Mouse (Mus musculus) hindbrain, postnatal 0 days (tissue): ENCODE results near the gene Ifngr1. TPM values are rescaled to one million over a fixed set of nuclear protein-coding genes. Genes with fewer than 3 reads are reported as not detected.
A peak's percentile ranks its signal among the peaks of the same experiment; 100 is the strongest.

ENCODE experiments used
- ATAC-seq: fragments of 200-750 bp; cut with Nextera tagmentation; 2 replicates; pipeline ENCODE4 v1.8.0; 2017; ENCODE audit warnings: mild to moderate bottlenecking, moderate TSS enrichment, moderate library complexity
- DNase-seq: peaks from one replicate; pipeline ENCODE4 v3.0.0-alpha.2; 2015; ENCODE audit warnings: low spot score
- H3K27ac ChIP-seq: fragments of 300-500 bp; sonication (generic); 2 replicates; pipeline ENCODE4 v1.5.1; 2014; ENCODE audit warnings: mild to moderate bottlenecking
- H3K27me3 ChIP-seq: fragments of 300-500 bp; sonication (generic); 2 replicates; pipeline ENCODE4 v1.6.1; 2014; ENCODE audit warnings: low read length, mixed read lengths; ENCODE audit not compliant: insufficient read depth
- H3K36me3 ChIP-seq: fragments of 300-500 bp; sonication (generic); 2 replicates; pipeline ENCODE4 v1.6.1; 2014; ENCODE audit warnings: low read length, mixed read lengths; ENCODE audit not compliant: insufficient read depth
- H3K4me1 ChIP-seq: fragments of 300-500 bp; sonication (generic); 2 replicates; pipeline ENCODE4 v1.6.1; 2014; ENCODE audit warnings: antibody characterized with exemption, low read length, mixed read lengths; ENCODE audit not compliant: insufficient read depth
- H3K4me2 ChIP-seq: fragments of 300-500 bp; sonication (generic); 2 replicates; pipeline ENCODE4 v1.6.1; 2014; ENCODE audit warnings: low read depth, mild to moderate bottlenecking, low read length, moderate library complexity, mixed read lengths
- H3K4me3 ChIP-seq: fragments of 300-500 bp; sonication (generic); 2 replicates; pipeline ENCODE4 v1.5.1; 2014; ENCODE audit warnings: low read length
- H3K9ac ChIP-seq: fragments of 300-500 bp; sonication (generic); replicated peaks from 2 replicates; pipeline ENCODE4 v1.6.1; 2014; ENCODE audit warnings: mild to moderate bottlenecking, low read length, moderate library complexity, mixed read lengths
- H3K9me3 ChIP-seq: fragments of 300-500 bp; sonication (generic); 2 replicates; pipeline ENCODE4 v1.6.1; 2016; ENCODE audit warnings: low read length, mixed read lengths
- CTCF ChIP-seq: IDR thresholded peaks from 2 replicates; pipeline ENCODE4 v1.5.1; 2016; ENCODE audit warnings: antibody characterized with exemption, control low read depth, low read depth
- WGBS: fragments of 180-500 bp; shearing (Covaris S2); extraction: QIAGEN DNeasy Blood & Tissue Kit; methylation state at CpG from one replicate; pipeline ENCODE4 v1.1.7; 2014; 5-methylcytosine and 5-hydroxymethylcytosine counted together
- polyA plus RNA-seq: library from polyadenylated mRNA; unstranded; fragments of >200 nt; fragmentation: Nextera tagmentation; extraction: Ambion mirVana; gene quantifications from 2 replicates; pipeline ENCODE4 v1.2.1, GENCODE M21; 2015
- total RNA-seq: library from RNA; depleted of rRNA; stranded (reverse); fragments of >200 nt; gene quantifications from 2 replicates; pipeline ENCODE4 v1.2.3, GENCODE M21; 2014

The Ifngr1 gene
- total and polyA plus RNA-seq, 2 experiments from 2014 or later, result 18.1 to 28.3 TPM

DNA sequence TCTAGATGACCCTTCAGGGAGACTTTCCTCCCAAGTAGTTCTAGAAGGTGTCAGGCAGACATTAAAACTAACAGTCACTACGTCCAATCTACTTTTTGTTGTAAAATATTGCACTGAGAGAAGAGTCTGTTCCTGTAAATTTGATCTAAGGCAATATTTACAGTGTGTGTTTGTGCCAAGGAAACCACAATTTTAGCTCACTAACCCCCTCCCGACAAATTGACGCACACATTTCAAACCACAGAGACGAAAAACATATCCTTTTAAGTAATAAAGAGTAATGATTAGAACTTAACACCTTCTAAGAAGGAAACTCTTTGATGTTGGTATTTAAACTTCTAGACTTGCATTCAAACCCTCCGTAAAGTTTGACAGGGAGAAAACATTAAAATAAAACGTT is 13.7 kb upstream of the Ifngr1 start:
- no peaks in the 10 kb centered on the region for H3K4me1 ChIP-seq
- H3K27ac ChIP-seq, result no peak overlapping the region
- H3K27me3 ChIP-seq, result no peaks in the 10 kb centered on the region
- no peak overlapping the region for H3K4me2 ChIP-seq
- H3K4me3 ChIP-seq, result no peak overlapping the region
- no peak for ATAC-seq
- no peak overlapping the region for H3K9ac ChIP-seq
- WGBS, result 85% methylated on average over 6 of the region's 6 CpGs
- H3K9me3 ChIP-seq, result no peaks in the 10 kb centered on the region
- no peak for TF ChIP-seq CTCF
- no peaks in the 10 kb centered on the region for H3K36me3 ChIP-seq
- DNase-seq, result no peak

DNA sequence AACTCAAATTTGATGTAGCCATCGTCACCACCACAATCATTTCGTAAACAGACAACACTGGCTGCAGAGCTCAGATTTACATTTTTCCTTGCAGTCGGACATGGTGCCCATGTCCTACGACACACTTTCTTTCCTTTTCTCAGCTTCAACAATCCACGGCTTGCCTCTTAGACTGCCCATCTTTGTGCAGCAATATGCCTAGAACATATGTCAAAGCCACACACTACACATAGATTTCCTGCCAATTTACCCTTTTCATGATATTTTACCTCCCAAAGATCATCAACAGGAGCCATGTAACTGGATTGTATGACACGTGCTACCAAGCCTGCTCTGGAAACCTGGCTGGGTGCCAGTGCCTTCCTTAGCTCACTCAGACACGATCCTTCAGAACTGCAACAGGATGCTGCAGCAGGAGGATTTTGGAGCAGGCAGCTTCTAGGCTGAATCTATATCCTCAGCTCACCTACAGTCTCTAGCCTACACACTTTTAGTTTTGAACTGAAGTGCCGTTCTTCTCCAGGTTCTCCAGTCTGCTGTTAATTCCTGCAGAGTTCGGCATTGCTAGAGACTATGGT is 13.3 kb upstream of the Ifngr1 start:
- H3K9ac ChIP-seq, result no peak overlapping the region; the same call in 1 of the 2 replicates
- ATAC-seq (peak; percentile 38; the same call in 1 of the 2 replicates), DNase-seq (peak; percentile 59)
- H3K9me3 ChIP-seq, result no peaks in the 10 kb centered on the region
- H3K27ac ChIP-seq, result no peak overlapping the region
- no peak overlapping the region for H3K4me2 ChIP-seq
- H3K4me1 ChIP-seq, result no peaks in the 10 kb centered on the region
- H3K36me3 ChIP-seq, result no peaks in the 10 kb centered on the region
- H3K27me3 ChIP-seq, result no peaks in the 10 kb centered on the region
- no peak for TF ChIP-seq CTCF
- 62% methylated on average over 9 of the region's 9 CpGs for WGBS
- no peak overlapping the region for H3K4me3 ChIP-seq

DNA sequence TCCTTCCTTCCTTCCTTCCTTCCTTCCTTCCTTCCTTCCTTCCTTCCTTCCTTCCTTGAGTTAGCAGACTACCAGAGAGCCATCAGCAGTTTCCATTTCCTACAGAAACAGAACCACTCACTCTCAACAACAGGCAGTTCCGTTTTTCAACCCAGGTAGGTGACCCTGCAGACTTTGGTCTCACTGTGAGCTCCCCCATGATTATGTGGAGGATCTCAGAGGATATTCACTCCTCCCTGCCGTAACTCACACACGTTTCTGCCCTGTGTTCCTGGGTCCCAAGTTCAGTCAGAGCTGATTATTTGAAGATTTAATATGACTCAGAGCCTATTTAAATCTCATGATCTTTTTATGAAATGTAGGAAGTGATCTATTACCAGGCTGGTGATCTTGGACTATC is 11.1 kb upstream of the Ifngr1 start:
- no peaks in the 10 kb centered on the region for H3K4me1 ChIP-seq
- no peak for TF ChIP-seq CTCF
- ATAC-seq, result no peak
- WGBS, result 69% methylated on average over 3 of the region's 3 CpGs
- H3K4me3 ChIP-seq, result no peak overlapping the region
- no peaks in the 10 kb centered on the region for H3K36me3 ChIP-seq
- H3K4me2 ChIP-seq, result no peak overlapping the region
- H3K27ac ChIP-seq, result no peak overlapping the region
- no peaks in the 10 kb centered on the region for H3K9me3 ChIP-seq
- DNase-seq, result no peak
- no peaks in the 10 kb centered on the region for H3K27me3 ChIP-seq
- H3K9ac ChIP-seq, result no peak overlapping the region

- Histone ChIP-seq H3K4me3 (no peak overlapping the region), H3K4me2 (no peak overlapping the region), H3K9me3 (no peaks in the 10 kb centered on the region), H3K4me1 (no peaks in the 10 kb centered on the region), H3K36me3 (no peaks in the 10 kb centered on the region), H3K27ac (no peak overlapping the region), H3K27me3 (no peaks in the 10 kb centered on the region), H3K9ac (no peak overlapping the region)
- 80% methylated on average over 9 of the region's 9 CpGs for WGBS
- no peak for TF ChIP-seq CTCF
- ATAC-seq (no peak), DNase-seq (no peak)
These were observed 9.7 kb upstream of the Ifngr1 start for GRCm38 (mm10) chr10:19581844-19582582.

DNA sequence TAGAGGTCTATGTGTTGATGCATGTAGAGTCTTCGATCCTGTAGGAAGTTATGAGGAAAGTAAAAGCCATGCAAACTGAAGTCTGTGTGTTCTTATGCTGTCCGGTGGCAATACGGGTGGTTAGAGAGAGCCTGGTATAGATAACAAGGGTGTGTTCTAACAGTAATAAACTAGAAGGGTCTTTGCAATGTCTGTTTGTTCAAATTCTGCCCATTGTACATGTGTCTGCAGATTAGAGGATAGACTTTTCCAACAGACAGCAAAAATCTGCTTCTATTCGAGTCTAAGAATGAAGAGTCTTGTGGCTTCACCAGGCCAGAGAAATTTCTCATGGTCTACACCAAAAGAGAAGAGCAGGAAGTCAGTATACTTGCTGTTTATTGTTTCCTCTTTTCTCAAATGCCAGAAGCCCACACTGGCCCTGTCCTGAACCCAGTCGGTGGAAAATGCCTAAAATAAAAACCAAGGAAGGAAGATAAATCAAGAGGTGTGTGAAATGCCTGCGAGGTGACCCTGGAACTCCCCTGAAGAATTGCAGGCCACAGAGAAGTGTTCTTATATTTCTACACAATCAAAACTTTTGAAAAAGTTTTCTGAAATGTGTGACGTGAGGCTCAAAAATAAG is 8.8 kb upstream of the Ifngr1 start:
- H3K4me3 ChIP-seq, result no peak overlapping the region
- H3K4me2 ChIP-seq, result no peak overlapping the region
- DNase-seq, result no peak
- H3K9me3 ChIP-seq, result no peaks in the 10 kb centered on the region
- H3K9ac ChIP-seq, result no peak overlapping the region
- no peaks in the 10 kb centered on the region for H3K4me1 ChIP-seq
- TF ChIP-seq CTCF, result no peak
- H3K36me3 ChIP-seq, result no peaks in the 10 kb centered on the region
- 83% methylated on average over 7 of the region's 7 CpGs for WGBS
- ATAC-seq, result no peak
- H3K27ac ChIP-seq, result no peak overlapping the region
- no peaks in the 10 kb centered on the region for H3K27me3 ChIP-seq

GRCm38 (mm10) chr10:19584064-19584463 is 7.7 kb upstream of the Ifngr1 start:
- Histone ChIP-seq H3K4me2 (no peak overlapping the region), H3K9ac (no peak overlapping the region), H3K36me3 (no peaks in the 10 kb centered on the region), H3K27me3 (no peaks in the 10 kb centered on the region), H3K27ac (no peak overlapping the region), H3K9me3 (no peaks in the 10 kb centered on the region), H3K4me3 (no peak overlapping the region), H3K4me1 (no peaks in the 10 kb centered on the region)
- 81% methylated on average over 2 of the region's 2 CpGs for WGBS
- no peak for DNase-seq
- TF ChIP-seq CTCF, result no peak
- no peak for ATAC-seq

DNA sequence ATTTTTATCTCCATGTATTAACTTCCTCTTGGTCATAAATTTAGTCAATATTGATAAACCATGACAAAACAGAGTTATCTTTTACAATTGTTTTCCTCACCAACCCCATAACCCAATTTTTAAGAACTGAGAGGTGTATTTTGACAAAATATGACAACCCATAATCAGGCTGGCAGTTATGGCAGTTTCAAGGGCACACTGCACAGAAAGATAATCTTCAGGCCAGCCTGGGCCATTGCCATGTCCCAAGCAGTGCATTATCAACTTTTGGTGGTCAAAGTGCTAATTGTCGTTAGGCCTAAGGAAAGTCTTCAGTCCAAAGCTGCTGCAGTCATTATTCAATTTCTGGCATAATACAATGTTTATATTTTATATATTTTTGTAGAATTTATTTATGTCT is 6.9 kb upstream of the Ifngr1 start:
- H3K36me3 ChIP-seq, result no peaks in the 10 kb centered on the region

More for the DNA sequence above, 6.9 kb upstream of the Ifngr1 start:
- Histone ChIP-seq H3K4me1 (no peaks in the 10 kb centered on the region), H3K9me3 (no peaks in the 10 kb centered on the region), H3K27ac (no peak overlapping the region), H3K4me2 (no peak overlapping the region), H3K9ac (no peak overlapping the region), H3K4me3 (no peak overlapping the region), H3K27me3 (no peaks in the 10 kb centered on the region)
- WGBS, result 96% methylated on average over 1 of the region's 1 CpGs
- ATAC-seq (no peak), DNase-seq (no peak)
- no peak for TF ChIP-seq CTCF
